11 mouse cellular contexts compared by ENCODE assay signal in genomic region chr6:120481538-120481937, GRCm38 (mm10). TPM values are rescaled to one million over a fixed set of nuclear protein-coding genes. Genes with fewer than 3 reads are reported as not detected.
A peak's percentile ranks its signal among the peaks of the same experiment; 100 is the strongest.
DNase-seq lines count a peak whose midpoint lies in the region; ATAC-seq and TF ChIP-seq lines count a peak whose summit lies in the region.
"Had no signal": no experiment of that assay in that cellular context is flagged by ENCODE, and none has a peak within 500 bp of the region (broad histone marks: within the 10 kb centered on the region; RNA-seq: fewer than 3 reads in every experiment).

No protein-coding gene starts in this region.

- no peak overlapping the region for H3K4me3 ChIP-seq in intestine, postnatal 0 days (ENCODE audit: low read depth, low read length)
- no peak overlapping the region for H3K4me3 ChIP-seq in intestine, embryonic 16.5 days (ENCODE audit: low read length)
- no peak overlapping the region for H3K4me3 ChIP-seq in liver, embryonic 14.5 days (ENCODE audit: insufficient read depth in 1 of 2, low read depth in 2 of 2, low read length in 2 of 2)
- H3K4me3 ChIP-seq: forebrain, embryonic 12.5 days; heart, embryonic 15.5 days had no signal

- H3K4me1 ChIP-seq in intestine, postnatal 0 days (replicated peaks; ENCODE audit: control insufficient read depth, insufficient read depth, low read length), result no peaks in the 10 kb centered on the region
- H3K4me1 ChIP-seq in intestine, embryonic 16.5 days (ENCODE audit: control insufficient read depth, insufficient read depth, low read length), result no peaks in the 10 kb centered on the region
- H3K4me1 ChIP-seq in liver, embryonic 14.5 days (replicated peaks; ENCODE audit: control insufficient read depth in 2 of 2, insufficient read depth in 2 of 2, low read length in 1 of 2), result peaks cover 0 to 3% of the 10 kb centered on the region in 2 experiments; a peak in 2 of 4 replicates

- no peak for TF ChIP-seq EP300 in liver, embryonic 14.5 days (IDR thresholded peaks at IDR 0.05; ENCODE audit: low read depth)

- no peaks in the 10 kb centered on the region for H3K9me3 ChIP-seq in intestine, postnatal 0 days (ENCODE audit: control insufficient read depth)
- no peaks in the 10 kb centered on the region for H3K9me3 ChIP-seq in intestine, embryonic 16.5 days (ENCODE audit: control insufficient read depth, low read length)
- H3K9me3 ChIP-seq in liver, embryonic 14.5 days (ENCODE audit: control insufficient read depth, low read length), result no peaks in the 10 kb centered on the region
- H3K9me3 ChIP-seq: forebrain, embryonic 12.5 days; heart, embryonic 15.5 days had no signal

- ATAC-seq in intestine, postnatal 0 days, result no peak
- no peak for ATAC-seq in intestine, embryonic 16.5 days
- ATAC-seq in liver, embryonic 14.5 days (ENCODE audit: insufficient read depth), result no peak

- no peak overlapping the region for H3K4me2 ChIP-seq in intestine, postnatal 0 days (replicated peaks; ENCODE audit: low read depth)
- no peak overlapping the region for H3K4me2 ChIP-seq in intestine, embryonic 16.5 days (ENCODE audit: low read depth, low read length)
- H3K4me2 ChIP-seq in liver, embryonic 14.5 days (ENCODE audit: low read depth), result no peak overlapping the region
- H3K4me2 ChIP-seq: forebrain, embryonic 12.5 days; heart, embryonic 15.5 days had no signal

- DNase-seq in spleen, postnatal 10 days (ENCODE audit: low spot score in 2 of 2), result peak; percentile 14 to 65
- DNase-seq in spleen, adult 12 weeks (ENCODE audit: low spot score), result no peak
- no peak for DNase-seq in liver, embryonic 14.5 days (ENCODE audit: low read depth in 3 of 3, low spot score in 3 of 3)
- no peak for DNase-seq in testis, postnatal 10 days (ENCODE audit: low spot score)
- DNase-seq in cerebellum, adult 11-12 months, result no peak
- no peak for DNase-seq in urinary bladder, postnatal 4 days (ENCODE audit: low spot score in 2 of 2)

- TF ChIP-seq CTCF in intestine, postnatal 0 days (IDR thresholded peaks at IDR 0.05; ENCODE audit: low read depth), result peak; percentile 54
- peak; percentile 61 for TF ChIP-seq CTCF in liver, embryonic 14.5 days (IDR thresholded peaks at IDR 0.05; ENCODE audit: low read depth)

- H3K9ac ChIP-seq in intestine, postnatal 0 days (ENCODE audit: low read depth, low read length), result no peak overlapping the region
- H3K9ac ChIP-seq in intestine, embryonic 16.5 days (ENCODE audit: low read depth, low read length), result no peak overlapping the region
- no peak overlapping the region for H3K9ac ChIP-seq in liver, embryonic 14.5 days (replicated peaks)
- H3K9ac ChIP-seq: forebrain, embryonic 12.5 days; heart, embryonic 15.5 days had no signal

- H3K36me3 ChIP-seq in intestine, postnatal 0 days (ENCODE audit: control insufficient read depth, insufficient read depth), result peaks cover 34% of the 10 kb centered on the region; the same call in 1 of the 2 replicates
- H3K36me3 ChIP-seq in intestine, embryonic 16.5 days (ENCODE audit: control insufficient read depth, insufficient read depth, low read length), result no peaks in the 10 kb centered on the region
- H3K36me3 ChIP-seq in liver, embryonic 14.5 days (replicated peaks; ENCODE audit: control insufficient read depth, insufficient read depth, low read depth), result peaks cover 6% of the 10 kb centered on the region

- WGBS in intestine, postnatal 0 days, result 94% methylated on average over 6 of the region's 6 CpGs
- 92% methylated on average over 6 of the region's 6 CpGs for WGBS in intestine, embryonic 16.5 days
- 75% methylated on average over 6 of the region's 6 CpGs for WGBS in liver, embryonic 14.5 days (ENCODE audit: insufficient replicate concordance)

- H3K27ac ChIP-seq in intestine, postnatal 0 days (ENCODE audit: low read depth, low read length), result no peak overlapping the region
- H3K27ac ChIP-seq in intestine, embryonic 16.5 days (ENCODE audit: low read length), result no peak overlapping the region
- no peak overlapping the region for H3K27ac ChIP-seq in liver, embryonic 14.5 days
- H3K27ac ChIP-seq: forebrain, embryonic 12.5 days; heart, embryonic 15.5 days had no signal

- no peaks in the 10 kb centered on the region for H3K27me3 ChIP-seq in intestine, postnatal 0 days (replicated peaks; ENCODE audit: control insufficient read depth, insufficient read depth, low read length)
- no peaks in the 10 kb centered on the region for H3K27me3 ChIP-seq in intestine, embryonic 16.5 days (replicated peaks; ENCODE audit: control insufficient read depth, insufficient read depth, low read length)
- H3K27me3 ChIP-seq in liver, embryonic 14.5 days (ENCODE audit: control insufficient read depth, insufficient read depth, low read length), result no peaks in the 10 kb centered on the region
- H3K27me3 ChIP-seq: heart, embryonic 15.5 days had no signal

RNA-seq across cellular contexts. Expression of gene Tmem121b, which starts 12.1 kb away (rescaled TPM):
- polyA plus RNA-seq in intestine, postnatal 0 days (2015; fragmentation: Nextera tagmentation; extraction: Ambion mirVana), result 0.03 and 0.05 TPM in 2 replicates
- polyA plus RNA-seq in intestine, embryonic 16.5 days (2015; fragmentation: Nextera tagmentation; extraction: Ambion mirVana), result 0.06 TPM in 2 replicates
- 0.01 and 0.04 TPM in 2 replicates for polyA plus RNA-seq in liver, embryonic 14.5 days (2012; rRNA removed)
- 0.04 TPM in 1 of 2 replicates, not detected in the other for polyA plus RNA-seq in liver, embryonic 14.5 days (2014; fragmentation: Nextera tagmentation; extraction: Ambion mirVana)
- polyA plus RNA-seq: heart, embryonic 15.5 days; liver, embryonic 16.5 days had no signal

RNA-seq across cellular contexts. Expression of gene Il17ra, which starts 18.5 kb away (rescaled TPM):
- polyA plus RNA-seq in intestine, postnatal 0 days (2015; fragmentation: Nextera tagmentation; extraction: Ambion mirVana), result 4.1 and 4.8 TPM in 2 replicates
- 6.8 and 6.9 TPM in 2 replicates for polyA plus RNA-seq in intestine, embryonic 16.5 days (2015; fragmentation: Nextera tagmentation; extraction: Ambion mirVana)
- 6.0 and 6.2 TPM in 2 replicates for polyA plus RNA-seq in liver, embryonic 14.5 days (2012; rRNA removed)
- polyA plus RNA-seq in liver, embryonic 14.5 days (2014; fragmentation: Nextera tagmentation; extraction: Ambion mirVana), result 3.6 TPM in 2 replicates

RNA-seq across cellular contexts. Expression of gene Hdhd5, which starts 49.6 kb away (rescaled TPM):
- 5.9 and 6.1 TPM in 2 replicates for polyA plus RNA-seq in intestine, postnatal 0 days (2015; fragmentation: Nextera tagmentation; extraction: Ambion mirVana)
- 14.0 and 15.8 TPM in 2 replicates for polyA plus RNA-seq in intestine, embryonic 16.5 days (2015; fragmentation: Nextera tagmentation; extraction: Ambion mirVana)
- polyA plus RNA-seq in liver, embryonic 14.5 days (2012; rRNA removed), result 8.4 and 8.8 TPM in 2 replicates
- polyA plus RNA-seq in liver, embryonic 14.5 days (2014; fragmentation: Nextera tagmentation; extraction: Ambion mirVana), result 5.6 and 6.1 TPM in 2 replicates

Comparison
In these comparisons a context has a peak if more than half of its experiments do, and no peak if none do; other contexts are left out.
1. DNase-seq: peak in spleen, postnatal 10 days (2 of 2); none in spleen, adult 12 weeks (single experiment), liver, embryonic 14.5 days (0 of 3), testis, postnatal 10 days (single experiment), cerebellum, adult 11-12 months (single experiment) and urinary bladder, postnatal 4 days (0 of 2).